Mouse (Mus musculus) ovary, postnatal 14 days (tissue): ENCODE results near the gene Nsun6.

Experiments used
- DNase-seq: peaks from one replicate; pipeline ENCODE4 v3.0.0; 2022; ENCODE audit warnings: low spot score

Nsun6 gene

GRCm38 (mm10) chr2:14992531-14992930 is 62.3 kb downstream of the Nsun6 start:
- DNase-seq: no peak

GRCm38 (mm10) chr2:14989350-14989749 is 65.5 kb downstream of the Nsun6 start:
- no peak for DNase-seq

- DNase-seq: no peak
Observed at GRCm38 (mm10) chr2:14988451-14988850, 66.4 kb downstream of the Nsun6 start.

GRCm38 (mm10) chr2:14984029-14984428 is 70.8 kb downstream of the Nsun6 start:
- DNase-seq: no peak

- DNase-seq: no peak
Observed at GRCm38 (mm10) chr2:14961493-14961892, 93.4 kb downstream of the Nsun6 start.

- DNase-seq: no peak
Observed at GRCm38 (mm10) chr2:14960963-14961488, 93.8 kb downstream of the Nsun6 start.

GRCm38 (mm10) chr2:14953090-14953489 is 101.8 kb downstream of the Nsun6 start:
- DNase-seq: no peak
